Mouse (Mus musculus) cerebellum, adult 2 months (tissue): ENCODE measurements around the gene Fam71e1.

Experiments
- CTCF ChIP-seq: fragments of 200-500 bp; IDR thresholded peaks from 2 replicates; pipeline ENCODE4 v1.5.1; 2011; ENCODE audit warnings: low read depth, mild to moderate bottlenecking, control low read depth, low read length, moderate library complexity, borderline replicate concordance; ENCODE audit not compliant: insufficient read depth
- POLR2A ChIP-seq: fragments of 200-500 bp; IDR thresholded peaks from 2 replicates; pipeline ENCODE4 v1.6.1; 2011; ENCODE audit warnings: low read length, control low read depth, borderline replicate concordance; ENCODE audit not compliant: insufficient read depth

DNA sequence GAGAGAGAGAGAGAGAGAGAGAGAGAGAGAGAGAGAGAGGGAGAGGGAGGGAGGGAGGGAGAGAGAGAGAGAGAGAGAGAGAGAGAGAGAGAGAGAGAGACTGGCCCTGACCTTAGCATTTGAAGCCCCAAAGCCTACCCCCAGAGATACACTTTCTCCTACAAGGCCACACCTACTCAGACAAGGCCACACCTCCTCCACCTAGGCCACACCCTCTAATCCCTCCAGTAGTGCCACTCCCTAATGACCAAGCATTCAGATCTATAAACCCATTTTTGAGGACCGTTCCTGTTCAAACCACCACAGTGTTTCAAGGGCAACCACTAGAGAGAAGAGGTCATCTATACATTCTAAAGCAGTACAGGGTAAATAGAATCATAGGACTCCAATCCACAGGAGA lies 40.1 kb upstream of the Fam71e1 start:
- TF ChIP-seq CTCF (no peak), POLR2A (no peak)
